Mouse (Mus musculus): ENCODE data around the gene Pald1.
A peak's percentile ranks its signal among the peaks of the same experiment; 100 is the strongest.

The Pald1 gene

GRCm38 (mm10) chr10:61364431-61364830 is 18.9 kb downstream of the Pald1 start:
- DNase-seq: no peak

GRCm38 (mm10) chr10:61362992-61363391 is 20.3 kb downstream of the Pald1 start:
- peak; percentile 63 for DNase-seq

GRCm38 (mm10) chr10:61362483-61362882 is 20.8 kb downstream of the Pald1 start:
- DNase-seq: no peak

DNA sequence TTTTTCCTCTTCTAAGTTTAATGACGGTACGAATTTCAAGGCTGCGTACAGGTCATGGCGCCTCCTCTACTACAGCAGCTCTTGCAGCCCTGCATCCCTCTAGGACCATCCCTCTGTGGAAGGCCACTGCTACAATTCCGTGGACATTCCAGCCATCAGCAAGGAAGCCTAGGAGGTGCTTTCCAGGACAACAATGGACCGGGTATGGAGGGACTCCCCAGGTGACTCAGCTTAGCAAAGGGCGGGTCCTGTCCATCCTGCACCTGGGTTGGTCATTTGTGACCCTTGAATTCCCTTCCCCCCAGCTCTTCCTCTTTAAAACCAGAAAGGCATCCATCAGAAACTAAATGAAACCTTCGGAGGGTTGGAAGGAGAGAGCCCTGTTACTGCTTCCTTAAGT is 22.7 kb downstream of the Pald1 start:
- no peak for DNase-seq

DNA sequence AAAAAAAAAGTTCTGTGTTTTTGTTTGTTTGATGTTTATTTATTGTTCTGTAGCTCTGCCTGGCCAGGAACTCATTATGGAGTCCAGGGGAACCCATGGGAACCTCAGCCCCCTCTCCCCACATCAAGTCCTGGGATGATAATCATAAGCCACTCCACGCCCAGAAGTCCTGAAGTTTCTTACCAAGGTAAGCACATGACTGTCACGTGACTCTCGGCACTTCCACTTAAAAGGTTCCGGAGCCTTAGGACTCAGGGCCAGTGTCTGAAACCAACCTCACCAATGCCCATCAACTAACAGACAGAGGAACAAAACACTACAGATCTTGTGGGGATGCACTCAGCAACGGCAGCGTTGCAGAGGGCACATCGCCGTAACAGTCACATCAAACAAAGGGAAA is 23.9 kb downstream of the Pald1 start:
- no peak for DNase-seq

GRCm38 (mm10) chr10:61357658-61358057 is 25.7 kb downstream of the Pald1 start:
- no peak for DNase-seq

- no peak for DNase-seq
These were observed 26.8 kb downstream of the Pald1 start for GRCm38 (mm10) chr10:61356568-61356967.

DNA sequence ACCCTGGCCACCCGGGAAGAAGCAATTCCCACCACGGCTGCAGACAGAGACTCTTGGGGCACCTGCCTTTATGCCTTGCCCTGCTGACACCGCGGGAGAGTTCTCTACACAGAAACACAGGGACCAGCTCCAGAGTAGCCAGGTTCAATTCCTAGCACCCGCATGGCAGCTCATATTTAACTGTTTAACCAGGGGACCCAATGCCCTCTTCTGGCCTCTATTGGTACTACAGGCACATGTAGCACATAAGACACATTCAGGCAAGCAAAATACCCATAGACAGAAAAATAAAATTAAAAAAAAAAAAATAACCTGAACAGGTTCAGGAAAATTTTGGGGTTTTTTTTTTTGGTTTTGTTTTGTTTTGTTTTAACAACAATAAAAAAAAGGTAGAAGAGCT is 27.2 kb downstream of the Pald1 start:
- no peak for DNase-seq

DNA sequence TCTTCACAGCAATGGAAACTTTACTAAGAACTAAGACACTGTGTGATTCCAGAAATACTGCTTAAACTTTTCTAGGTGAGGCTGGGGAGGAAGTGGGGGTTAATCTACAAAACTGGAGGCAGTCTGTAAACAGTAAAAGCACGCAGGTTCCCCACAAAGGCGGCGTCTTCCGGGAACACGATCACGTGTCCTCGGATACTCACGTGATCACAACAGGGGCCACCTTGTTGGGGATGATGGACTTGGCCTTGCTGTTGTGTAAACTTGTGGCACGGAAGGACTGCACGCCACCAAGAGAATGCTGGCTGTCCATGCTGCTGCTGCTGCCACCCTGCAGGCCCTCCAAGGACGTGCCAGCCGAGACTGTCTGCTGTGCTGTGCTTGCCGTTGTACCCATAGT is 27.7 kb downstream of the Pald1 start:
- DNase-seq: no peak

DNA sequence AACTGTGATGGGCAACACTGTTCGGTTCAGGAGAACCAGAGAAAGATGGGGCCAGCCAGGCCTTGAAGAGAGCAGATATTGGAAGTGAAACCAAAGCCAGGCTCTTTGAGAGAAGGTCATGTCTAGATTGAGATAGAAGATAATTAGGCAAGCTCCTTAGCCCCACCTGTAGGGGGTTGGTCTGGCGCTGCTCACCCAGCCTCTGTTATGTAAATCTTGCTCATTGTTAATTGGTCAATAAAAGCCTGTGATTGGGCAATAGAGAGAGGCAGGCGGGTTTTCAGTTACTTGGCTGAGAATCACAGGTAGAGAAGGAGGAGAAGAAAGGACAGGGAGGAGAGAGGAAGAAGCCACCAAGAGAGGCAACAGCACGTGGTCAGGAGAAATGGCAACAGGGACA is 32.1 kb downstream of the Pald1 start:
- no peak for DNase-seq

DNA sequence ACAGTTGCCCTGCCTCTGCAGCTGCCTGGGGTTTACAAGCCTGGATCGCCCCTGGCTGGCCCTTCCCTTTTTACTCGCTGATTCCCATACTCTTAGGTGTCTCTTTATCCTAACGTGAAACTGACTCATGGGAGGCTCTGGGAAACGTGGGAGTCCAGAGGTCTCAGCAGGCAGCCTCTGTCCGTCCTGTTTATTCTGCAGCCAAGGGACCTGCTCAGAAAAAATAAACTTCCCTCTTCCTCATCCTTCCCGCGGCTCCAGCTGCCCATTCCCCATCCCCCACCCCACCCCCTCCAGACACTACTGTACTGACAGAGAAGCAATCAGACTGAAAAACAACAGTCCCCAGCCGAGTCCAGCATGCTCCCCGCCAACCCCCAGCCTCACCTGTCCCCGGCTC is 37.0 kb downstream of the Pald1 start:
- no peak for DNase-seq

DNA sequence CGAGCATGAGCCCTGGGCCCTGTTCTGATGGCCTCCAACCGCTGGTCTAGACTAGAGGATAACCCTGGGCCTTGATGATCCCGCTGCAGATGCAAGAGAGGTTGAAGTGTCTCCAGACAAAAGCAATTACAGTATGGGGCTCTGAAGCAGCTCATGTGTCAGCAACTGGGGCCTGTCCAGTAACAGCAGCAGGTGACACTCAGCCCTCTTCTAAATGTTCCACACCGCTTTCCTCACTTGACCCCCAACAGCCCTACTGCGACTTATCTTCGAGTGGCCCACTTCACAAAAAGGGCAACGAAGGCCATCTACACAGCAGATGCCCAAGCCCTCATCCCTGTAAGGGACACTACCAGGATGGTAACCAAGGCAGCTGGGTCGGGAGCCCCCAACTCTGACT is 38.2 kb downstream of the Pald1 start:
- DNase-seq: no peak

DNA sequence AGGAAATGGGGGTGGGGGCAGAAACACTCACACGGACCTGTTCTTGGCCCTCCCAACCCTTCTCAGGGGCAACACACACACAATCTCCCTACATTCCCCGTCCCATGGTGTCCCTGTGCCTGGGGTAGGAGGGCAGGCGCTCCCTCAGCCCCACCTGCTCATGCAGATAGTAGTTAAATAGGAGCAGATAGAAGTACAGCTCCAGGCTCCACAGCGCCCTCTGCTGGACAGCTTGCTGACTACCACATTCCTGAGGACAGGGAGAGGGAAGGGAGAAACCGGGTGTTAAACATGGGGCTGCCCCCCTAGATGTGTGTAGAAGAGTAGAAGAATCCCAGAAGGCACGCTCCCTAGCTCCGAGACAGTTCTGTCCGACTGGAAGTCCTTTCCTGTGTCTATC is 39.4 kb downstream of the Pald1 start:
- peak; percentile 40 for DNase-seq

- no peak for DNase-seq
These were observed 40.6 kb downstream of the Pald1 start for GRCm38 (mm10) chr10:61342750-61343149.

- peak; percentile 52 for DNase-seq
These were observed 41.8 kb downstream of the Pald1 start for GRCm38 (mm10) chr10:61341557-61341956.

DNA sequence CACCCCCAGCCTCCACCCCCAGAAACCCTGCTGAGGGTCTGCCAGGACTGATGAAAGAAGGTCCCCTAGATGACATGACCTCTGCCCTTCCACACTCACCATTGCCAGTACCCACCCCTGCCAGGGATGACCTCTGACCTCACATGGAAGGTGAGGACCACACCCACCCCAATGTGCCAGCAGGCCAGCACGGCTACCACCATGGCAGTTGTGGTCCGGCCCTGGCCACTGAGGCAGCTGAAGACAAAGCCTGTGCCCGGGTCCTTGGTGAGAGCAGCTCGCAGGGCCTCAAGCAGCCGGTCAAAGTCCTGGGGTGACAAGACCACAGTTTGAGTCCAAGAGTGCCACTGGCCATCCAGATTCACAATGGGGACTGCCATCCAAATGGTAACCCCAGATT is 42.3 kb downstream of the Pald1 start:
- no peak for DNase-seq

DNA sequence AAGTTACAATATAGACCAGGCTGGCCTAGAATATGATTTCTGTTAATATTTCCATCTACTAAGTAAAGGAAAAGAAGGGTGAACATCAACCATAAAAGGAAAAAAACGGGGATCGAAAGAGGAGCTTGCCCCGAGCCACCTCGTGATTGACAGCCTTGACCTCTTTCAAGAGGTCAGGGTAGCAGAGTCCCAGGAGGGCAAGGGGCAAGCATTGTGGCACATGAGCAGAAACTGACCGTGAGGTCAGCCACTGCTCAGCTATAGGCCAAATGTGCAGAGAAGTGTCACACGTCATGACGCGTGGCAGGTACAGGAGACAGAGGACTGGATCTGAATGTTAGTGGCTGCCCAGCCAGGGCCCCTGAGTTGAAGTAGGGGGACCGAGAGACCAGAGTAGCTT is 43.1 kb downstream of the Pald1 start:
- DNase-seq: no peak

DNA sequence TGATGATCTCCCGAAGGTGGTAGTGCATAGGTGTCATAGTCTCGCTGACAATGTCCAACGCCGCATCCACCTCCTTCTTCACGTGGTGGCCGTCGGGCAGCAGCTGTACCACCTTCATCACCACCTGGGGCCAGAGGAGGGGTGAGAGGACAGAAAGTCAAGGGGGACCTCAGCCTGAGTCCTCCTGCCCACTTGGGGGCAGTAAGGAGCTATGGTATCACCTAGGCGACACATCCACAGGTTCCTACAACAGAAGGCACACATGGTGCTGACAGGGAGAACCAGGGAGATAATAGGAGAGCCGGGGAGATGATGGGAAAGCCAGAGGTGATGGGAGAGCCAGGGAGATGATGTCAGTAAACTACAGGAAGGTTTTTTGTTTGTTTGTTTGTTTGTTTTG is 44.1 kb downstream of the Pald1 start:
- no peak for DNase-seq

DNA sequence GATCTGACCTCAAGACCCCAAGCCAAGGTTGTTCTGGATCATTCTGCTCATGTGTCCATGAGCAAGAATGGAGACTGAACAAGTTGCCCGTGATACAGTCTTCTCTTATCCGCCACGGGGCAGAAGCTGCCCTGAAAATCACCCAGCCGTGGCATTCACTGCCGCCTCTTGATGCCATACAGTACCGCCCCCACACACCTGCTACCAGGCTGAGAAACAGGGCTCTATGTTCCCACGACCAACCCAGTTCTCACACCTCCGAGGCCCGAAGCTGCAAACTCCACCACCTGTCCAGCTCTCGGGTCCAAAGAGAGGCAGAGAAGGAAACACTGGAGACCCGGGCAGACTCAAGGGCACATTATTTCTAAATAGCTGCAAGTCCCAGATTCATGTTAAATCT is 45.7 kb downstream of the Pald1 start:
- DNase-seq: no peak

DNA sequence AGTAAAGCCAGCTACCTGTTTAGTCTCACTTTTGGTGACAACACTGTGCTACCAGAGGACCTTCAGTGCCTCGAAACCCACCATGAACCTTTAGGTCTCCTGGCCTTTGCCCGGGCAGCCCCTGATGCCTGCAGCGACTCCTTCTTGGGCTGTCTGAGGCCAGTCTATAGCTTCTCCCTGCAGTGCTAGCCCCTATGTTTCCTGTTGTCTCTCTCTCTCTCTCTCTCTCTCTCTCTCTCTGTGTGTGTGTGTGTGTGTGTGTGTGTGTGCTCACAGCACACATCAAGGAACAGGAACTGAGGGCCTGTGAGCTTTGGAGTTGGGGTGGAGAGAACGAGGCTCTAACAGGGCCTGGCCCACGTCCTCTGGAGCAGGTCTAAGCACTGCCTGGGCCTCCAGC is 46.7 kb downstream of the Pald1 start:
- DNase-seq: no peak

DNA sequence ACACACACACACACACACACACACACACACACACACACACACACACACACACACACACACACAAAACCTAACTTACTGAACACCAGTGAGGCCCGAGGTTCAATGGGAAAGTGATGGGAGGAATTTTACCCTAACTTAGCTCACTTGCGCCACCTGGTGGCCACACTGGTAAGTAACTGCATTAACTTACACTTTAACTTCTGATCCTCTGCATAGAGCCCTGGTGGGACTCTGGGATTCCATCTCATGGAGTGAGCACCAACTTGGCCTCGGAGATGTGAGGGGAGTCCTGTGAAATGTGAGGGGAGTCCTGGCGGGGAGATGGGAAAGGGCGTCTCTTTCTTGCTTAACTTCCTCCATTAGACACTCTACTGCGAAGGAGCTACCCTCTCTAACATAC is 47.2 kb downstream of the Pald1 start:
- DNase-seq: peak; percentile 58

GRCm38 (mm10) chr10:61334545-61334944 is 48.8 kb downstream of the Pald1 start:
- DNase-seq: no peak

GRCm38 (mm10) chr10:61331046-61331445 is 52.3 kb downstream of the Pald1 start:
- peak; percentile 87 for DNase-seq

- DNase-seq: no peak
These were observed 54.4 kb downstream of the Pald1 start for GRCm38 (mm10) chr10:61328927-61329326.

DNA sequence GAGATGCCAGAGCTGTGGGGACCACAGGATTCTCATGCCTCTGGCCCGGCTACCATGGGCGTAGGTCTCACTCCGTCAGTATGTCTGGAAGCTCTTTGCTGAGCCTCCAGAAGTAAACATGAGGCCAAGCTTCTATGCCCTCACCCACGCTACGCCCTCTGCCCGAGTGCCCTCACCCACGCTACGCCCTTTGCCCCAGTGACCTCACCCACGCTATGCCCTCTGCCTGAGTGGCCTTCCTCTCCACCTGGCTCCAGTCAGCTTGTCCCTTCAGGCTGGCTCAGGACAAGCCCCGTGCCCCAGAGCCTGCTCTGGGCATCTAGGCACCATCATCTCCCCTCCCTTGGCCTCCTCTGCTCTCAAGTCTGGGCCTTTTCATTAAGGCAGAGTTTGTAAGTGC is 55.8 kb downstream of the Pald1 start:
- DNase-seq: no peak

DNA sequence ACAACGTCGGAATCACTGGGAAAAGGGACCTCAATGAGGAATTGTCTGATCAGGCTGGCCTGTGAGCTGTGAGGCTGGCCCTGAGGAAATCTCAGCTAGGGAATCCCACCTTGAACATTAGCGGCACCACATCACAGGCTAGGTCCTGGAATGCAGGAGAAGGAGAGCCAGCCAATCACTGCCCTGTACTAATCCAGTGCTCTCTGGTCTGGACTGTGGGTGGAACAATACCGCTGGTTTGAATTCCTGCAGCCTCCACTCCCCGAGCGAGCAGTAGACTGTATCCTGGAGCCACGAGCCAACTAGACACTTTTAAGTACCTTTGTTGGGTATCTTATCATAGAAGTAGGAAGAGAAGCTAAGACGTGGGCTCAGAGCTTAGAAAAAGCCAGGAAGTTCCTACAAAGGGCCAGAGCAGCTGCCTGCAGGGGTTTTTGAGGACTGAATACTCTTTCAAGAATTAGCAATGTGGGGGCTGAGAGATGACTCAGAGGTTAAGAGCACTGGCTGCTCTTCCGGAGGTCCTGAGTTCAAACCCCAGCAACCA is 57.5 kb downstream of the Pald1 start:
- DNase-seq: no peak

Data from cerebellum, adult 9-11 months (tissue).